Mouse (Mus musculus) monocyte, adult 2 months (primary cell): ENCODE data around the gene Zbtb1.

Source experiments
- DNase-seq, 2 experiments: peaks; one replicate each; pipeline ENCODE4 v3.0.0; 2022; ENCODE audit warnings: low spot score in 2 of 2, low read depth in 1 of 2

Zbtb1 gene

DNA sequence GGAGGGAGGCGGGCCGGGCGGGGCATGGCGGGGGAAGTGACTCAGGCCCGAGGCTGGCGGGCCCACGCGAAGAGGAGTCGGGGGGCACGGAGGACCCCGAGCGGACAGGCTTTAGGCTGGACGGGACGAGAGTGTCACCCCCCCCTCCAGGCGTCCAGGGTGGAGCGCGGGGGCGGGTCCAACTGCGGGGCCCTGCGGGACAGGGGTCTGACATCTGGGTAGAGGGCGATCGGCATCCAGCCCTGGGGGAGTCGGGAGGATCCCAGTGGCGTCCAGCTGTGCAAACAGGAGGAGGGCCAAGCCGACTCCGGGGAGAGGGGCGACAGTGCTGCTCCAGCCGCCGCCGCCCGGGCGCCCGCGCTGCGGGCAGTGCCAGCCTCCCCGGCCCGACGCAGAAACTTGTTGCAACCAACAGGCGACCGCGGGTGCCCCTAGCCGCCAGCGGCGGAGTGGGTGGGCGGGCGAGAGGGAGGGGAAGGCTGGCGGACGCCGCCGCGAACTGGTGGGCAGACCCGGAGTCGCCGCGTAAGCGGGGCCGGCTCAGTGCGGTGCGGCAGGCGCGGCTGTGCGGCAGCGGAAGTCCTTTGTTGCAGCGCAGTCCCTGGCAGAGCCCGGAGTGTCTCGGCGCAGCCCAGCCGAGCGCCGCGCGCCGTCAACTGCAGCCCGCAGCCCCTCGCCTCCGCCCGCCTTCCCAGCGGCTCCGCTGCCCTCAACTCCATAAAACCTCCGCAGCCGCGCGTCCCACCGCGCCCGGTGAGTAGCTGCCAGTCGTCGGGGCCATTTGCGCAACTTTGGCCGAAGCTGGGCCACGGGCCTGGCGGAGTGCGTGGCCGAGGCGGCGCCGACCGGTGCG is at the start of gene Zbtb1:
TSS of gene Zbtb1 (plus strand) at position 289 of the 853 bp plus-strand sequence.
- peak; percentile 49 to 78 for DNase-seq

GRCm38 (mm10) chr12:76324679-76325431 is 45.2 kb upstream of the Zbtb1 start, which contains the start of gene Akap5:
TSS of gene Akap5 (plus strand) at chr12:76324891.
- no peak for DNase-seq

GRCm38 (mm10) chr12:76326437-76327220 is 43.4 kb upstream of the Zbtb1 start:
- DNase-seq, result no peak

DNA sequence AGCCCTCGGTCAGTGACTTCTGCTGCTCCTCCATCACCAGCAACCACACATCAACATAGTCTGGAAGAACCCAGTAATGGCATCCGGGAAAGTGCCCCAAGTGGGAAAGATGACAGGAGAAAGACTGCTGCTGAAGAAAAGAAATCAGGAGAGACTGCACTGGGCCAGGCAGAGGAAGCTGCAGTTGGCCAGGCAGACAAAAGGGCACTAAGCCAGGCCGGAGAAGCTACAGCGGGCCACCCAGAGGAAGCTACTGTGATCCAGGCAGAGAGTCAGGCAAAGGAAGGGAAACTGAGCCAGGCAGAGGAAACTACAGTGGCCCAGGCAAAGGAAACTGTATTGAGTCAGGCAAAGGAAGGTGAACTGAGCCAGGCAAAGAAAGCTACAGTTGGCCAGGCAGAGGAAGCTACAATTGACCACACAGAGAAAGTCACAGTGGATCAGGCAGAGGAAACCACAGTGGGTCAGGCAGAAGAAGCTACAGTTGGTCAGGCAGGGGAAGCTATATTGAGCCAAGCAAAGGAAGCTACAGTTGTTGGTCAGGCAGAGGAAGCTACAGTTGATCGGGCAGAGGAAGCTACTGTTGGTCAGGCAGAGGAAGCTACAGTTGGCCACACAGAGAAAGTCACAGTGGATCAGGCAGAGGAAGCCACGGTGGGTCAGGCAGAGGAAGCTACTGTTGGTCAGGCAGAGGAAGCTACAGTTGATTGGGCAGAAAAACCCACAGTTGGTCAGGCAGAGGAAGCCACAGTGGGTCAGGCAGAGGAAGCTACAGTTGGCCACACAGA is 41.3 kb upstream of the Zbtb1 start:
- no peak for DNase-seq

DNA sequence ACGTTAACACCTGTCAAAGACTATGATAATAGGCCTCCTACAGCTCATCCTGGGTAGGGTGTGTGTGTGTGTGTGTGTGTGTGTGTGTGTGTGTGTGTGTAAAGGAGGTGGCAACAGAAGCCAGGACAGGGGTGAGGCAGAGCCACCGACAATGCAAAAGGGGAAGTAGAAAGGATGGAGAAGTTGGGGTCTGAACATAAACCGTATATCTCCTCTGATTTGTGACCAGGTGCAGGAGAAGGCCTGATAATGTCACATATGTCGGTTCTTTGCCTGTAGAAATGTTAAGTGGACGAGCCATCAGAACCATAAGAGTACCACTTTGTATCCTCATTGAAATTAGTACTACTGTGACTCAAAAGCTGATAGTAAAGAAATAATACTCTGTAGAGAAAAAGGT is 36.4 kb upstream of the Zbtb1 start:
- DNase-seq, result no peak

DNA sequence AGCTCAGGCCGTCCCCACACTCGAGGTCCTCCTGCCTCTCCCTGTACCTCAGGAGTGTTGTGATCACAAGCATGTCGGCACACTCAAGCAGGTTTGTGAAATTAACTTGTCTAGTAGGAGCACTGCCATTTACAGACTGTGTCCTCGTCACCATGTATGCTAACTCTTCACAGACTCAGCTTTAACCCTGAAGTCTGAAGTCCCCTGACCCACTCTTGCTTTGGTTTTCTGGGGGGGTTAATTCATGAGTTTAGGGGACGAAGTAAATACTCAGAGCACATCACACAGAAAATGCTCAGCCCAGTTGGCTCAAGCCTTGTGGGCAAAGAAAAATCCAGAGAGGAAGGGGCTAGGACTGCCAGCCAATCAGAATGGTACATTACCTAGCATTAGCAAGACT is 34.4 kb upstream of the Zbtb1 start:
- DNase-seq, result no peak

- no peak for DNase-seq
These were observed 33.7 kb upstream of the Zbtb1 start for GRCm38 (mm10) chr12:76336111-76336965.

GRCm38 (mm10) chr12:76341080-76341479 is 29.0 kb upstream of the Zbtb1 start:
- DNase-seq, result peak in 1 of 2 experiments; percentile 19

DNA sequence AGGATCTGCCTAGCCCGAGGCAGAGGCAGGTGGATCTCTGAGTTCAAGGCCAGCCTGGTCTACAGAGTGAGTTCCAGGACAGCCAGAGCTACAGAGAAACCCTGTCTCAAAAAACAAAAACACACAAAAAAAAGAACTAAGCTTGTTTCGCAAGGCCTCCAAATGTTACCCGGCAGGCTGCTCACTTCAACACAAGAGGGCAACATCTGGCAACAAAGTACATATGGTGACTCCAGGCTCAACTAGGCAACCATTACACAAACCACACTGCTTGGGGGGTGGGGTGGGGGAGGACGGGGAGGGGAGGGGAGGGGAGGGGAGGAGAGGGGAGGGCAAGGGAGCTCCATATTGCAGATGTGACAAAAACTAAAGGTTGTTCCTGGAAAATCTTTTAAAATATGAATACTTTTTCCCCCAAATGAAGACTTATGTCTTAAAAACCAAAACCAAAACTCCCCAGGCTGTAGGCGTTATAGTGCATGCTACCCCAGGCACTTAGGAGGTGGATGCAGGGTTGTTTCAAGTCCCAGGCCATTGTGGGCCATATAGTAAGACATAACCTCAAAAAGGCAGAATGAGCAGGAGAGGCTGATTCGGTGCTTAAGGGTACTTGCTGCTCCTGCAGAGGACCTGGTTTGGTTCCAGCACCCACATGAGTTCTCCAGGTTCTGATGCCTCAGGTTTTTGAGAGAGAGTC is 24.2 kb upstream of the Zbtb1 start:
- DNase-seq, result no peak

DNA sequence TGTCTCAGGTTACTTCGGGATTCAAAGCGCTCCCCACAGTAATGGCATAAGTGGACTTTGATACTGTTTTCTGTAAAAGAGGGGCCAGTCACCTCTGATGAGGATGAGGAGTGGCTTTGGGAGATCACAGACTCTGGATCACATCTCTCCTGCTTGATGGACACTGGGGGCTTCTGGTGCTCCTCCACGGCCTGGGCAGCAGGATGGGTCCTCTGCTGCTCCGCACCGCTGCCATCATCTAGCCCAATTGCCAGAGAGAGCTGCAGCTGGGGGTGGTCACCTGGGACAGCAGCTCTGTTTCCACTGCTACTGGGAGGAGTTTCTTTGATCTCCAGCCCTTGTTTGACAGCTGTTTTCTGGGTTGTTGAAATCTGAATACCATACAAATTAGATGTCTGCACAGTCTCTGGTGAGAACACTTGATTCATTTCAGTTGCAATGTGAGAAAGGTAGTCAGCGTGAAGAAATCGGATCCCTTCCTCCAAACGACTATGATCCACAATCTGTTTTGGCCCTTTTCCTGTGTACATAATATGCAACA is 20.3 kb upstream of the Zbtb1 start:
- DNase-seq, result no peak

DNA sequence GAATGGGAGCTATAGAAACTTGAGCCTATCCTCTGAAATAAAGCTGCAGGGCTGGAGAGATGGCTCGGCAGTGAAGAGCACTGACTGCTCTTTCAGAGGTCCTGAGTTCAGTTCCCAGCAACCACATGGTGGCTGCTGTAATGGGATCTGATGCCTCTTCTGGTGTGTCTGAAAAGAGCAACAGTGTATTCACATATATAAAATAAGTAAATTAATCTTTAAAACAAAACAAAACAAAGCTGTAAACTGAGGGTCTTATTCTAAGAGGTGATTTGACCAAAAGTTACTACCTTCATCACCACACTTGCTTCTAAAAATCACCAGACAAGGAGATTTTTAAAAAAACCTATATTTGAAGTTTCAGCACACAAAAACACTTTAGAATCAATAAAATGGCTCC is 9.2 kb upstream of the Zbtb1 start:
- DNase-seq, result no peak

DNA sequence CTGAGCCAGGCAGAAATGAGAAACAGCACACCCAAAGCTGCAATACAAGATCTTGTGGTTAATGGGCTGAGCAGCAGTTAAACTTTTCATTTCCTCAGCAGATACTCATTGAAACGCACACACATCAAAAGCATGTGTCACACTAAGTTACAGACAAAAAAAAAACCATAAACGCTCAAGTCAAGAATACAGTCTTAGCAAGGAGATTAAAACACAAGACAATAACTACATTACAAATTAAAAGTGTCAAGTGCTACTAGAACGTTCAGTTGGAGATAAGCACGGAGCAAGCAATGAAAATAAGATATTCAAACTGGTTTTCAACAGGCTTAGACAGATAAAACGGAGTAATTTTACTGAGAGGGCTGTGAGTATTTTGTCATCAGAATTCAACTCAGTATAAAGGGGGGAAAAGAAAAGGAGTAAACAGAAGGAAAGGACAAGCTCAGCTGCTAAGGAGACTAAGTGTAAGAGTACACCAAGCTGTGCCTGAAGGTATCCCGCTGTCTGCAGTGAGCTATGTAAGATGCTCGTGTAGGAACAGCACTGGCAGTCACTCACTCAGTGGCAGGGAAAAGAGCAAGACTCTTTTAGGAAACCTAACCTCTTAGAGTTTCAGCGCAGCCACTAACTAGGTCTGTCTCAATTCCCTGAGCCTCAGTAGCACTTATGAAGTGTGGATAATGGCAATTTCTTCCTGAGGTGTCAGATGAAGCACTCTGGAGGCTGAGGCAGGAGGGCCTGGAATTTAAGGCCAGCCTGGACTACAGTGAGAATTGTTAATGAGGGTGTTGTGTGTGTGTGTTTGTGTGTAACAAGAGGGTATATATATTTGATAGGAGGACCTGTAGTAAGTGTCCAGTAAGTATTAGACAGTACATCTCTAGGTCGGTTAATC is 8.4 kb upstream of the Zbtb1 start:
- no peak for DNase-seq

DNA sequence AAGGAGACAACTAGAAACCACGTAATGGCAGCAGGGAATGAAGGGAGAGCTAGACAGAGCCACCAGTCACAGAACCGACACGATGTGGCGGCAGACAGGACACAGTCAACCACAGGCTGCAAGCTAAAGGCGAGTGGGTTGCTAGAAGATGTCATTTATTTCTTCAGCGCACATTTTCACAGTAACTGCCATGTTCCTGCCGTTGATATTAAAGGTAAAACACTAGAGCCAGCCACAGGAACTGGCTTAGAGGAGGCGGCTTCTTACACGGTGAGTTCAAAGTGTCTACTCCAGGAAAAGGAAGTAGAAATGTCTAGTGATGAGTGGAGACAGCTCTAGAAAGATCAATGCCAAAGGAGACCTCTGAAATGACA is 7.8 kb upstream of the Zbtb1 start:
- no peak for DNase-seq

DNA sequence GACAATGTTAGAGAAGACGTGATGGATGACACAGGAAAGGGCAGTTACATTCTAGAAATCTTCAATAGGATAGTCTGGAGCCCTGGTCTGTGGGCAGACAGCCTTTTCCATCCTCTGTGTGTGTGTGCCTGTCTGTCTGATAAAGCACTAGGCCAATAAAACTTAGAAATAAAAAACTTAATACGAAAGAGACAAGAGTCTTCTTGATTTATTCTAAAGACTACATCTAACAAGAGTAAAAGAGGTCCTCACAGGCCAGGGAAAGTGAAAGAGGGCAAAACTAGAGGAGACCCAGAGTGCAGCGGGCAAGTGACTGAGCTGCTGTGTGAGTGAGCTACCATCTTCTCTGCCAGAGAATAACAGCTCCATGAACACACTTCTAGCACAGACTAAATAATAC is 3.8 kb upstream of the Zbtb1 start:
- DNase-seq, result no peak

- DNase-seq, result no peak
These were observed 2.7 kb upstream of the Zbtb1 start for GRCm38 (mm10) chr12:76367096-76367995.

DNA sequence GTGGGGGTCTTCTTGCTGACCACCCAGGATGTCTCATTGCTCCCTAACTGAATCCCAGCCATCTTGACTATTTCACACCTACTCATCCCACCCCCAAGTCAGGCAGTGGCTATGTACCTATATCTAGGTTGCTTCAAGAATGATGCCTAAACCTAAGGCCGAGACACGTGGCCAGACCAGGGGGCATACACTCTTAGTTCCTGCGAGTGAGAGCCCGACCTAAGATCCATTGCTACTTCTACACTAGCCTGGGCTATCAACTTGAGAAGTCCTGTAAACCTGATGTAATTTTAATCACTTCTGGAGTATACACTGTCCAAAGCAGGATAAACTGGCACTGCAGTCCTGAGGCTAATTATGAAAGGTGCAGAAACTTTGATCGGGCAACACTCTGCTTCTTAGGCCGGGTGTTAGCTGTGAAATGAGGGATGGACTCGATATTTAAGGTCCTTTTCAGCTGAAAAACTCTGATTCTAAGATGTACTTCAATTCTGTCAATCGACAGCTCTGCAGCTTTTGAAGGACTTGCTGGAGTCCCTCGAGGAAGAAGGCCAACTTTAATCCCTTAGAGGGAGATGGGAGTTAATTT is 1.8 kb upstream of the Zbtb1 start:
- DNase-seq, result no peak

- no peak for DNase-seq
These were observed 1.3 kb upstream of the Zbtb1 start for GRCm38 (mm10) chr12:76368790-76369205.
